Mouse (Mus musculus) heart, embryonic 16.5 days (tissue): ENCODE measurements around the gene Pou2af1. TPM values are rescaled to one million over a fixed set of nuclear protein-coding genes. Genes with fewer than 3 reads are reported as not detected.

Experiments used
- ATAC-seq: fragments of 200-750 bp; cut with Nextera tagmentation; replicated peaks from 2 replicates; pipeline ENCODE4 v1.8.0; 2017; ENCODE audit warnings: moderate number of reproducible peaks; ENCODE audit not compliant: insufficient read depth, low FRiP score; ENCODE audit errors: extremely low read depth
- H3K27ac ChIP-seq: fragments of 300-500 bp; sonication (generic); 2 replicates; pipeline ENCODE4 v1.5.1; 2014; ENCODE audit warnings: mild to moderate bottlenecking, low read length, control low read depth, moderate library complexity
- H3K27me3 ChIP-seq: fragments of 300-500 bp; sonication (generic); 2 replicates; pipeline ENCODE4 v1.6.1; 2014; ENCODE audit warnings: low read length, mixed read lengths; ENCODE audit not compliant: control insufficient read depth, insufficient read depth
- H3K36me3 ChIP-seq: fragments of 300-500 bp; sonication (generic); 2 replicates; pipeline ENCODE4 v1.6.1; 2014; ENCODE audit not compliant: control insufficient read depth, insufficient read depth
- H3K4me1 ChIP-seq: fragments of 300-500 bp; sonication (generic); 2 replicates; pipeline ENCODE4 v1.6.1; 2014; ENCODE audit warnings: low read length, mixed read lengths; ENCODE audit not compliant: control insufficient read depth, insufficient read depth
- H3K4me2 ChIP-seq: fragments of 300-500 bp; sonication (generic); 2 replicates; pipeline ENCODE4 v1.6.1; 2014; ENCODE audit warnings: low read depth, mild to moderate bottlenecking, control low read depth, low read length
- H3K4me3 ChIP-seq: fragments of 300-500 bp; sonication (generic); 2 replicates; pipeline ENCODE4 v1.5.1; 2014; ENCODE audit warnings: mild to moderate bottlenecking, control low read depth, low read length
- H3K9ac ChIP-seq: fragments of 300-500 bp; sonication (generic); 2 replicates; pipeline ENCODE4 v1.6.1; 2014; ENCODE audit warnings: low read length, control low read depth
- H3K9me3 ChIP-seq: fragments of 300-500 bp; sonication (generic); replicated peaks from 2 replicates; pipeline ENCODE4 v1.6.1; 2016; ENCODE audit warnings: low read length; ENCODE audit not compliant: control insufficient read depth
- WGBS: fragments of 180-500 bp; shearing (Covaris S2); extraction: QIAGEN DNeasy Blood & Tissue Kit; methylation state at CpG from one replicate; pipeline ENCODE4 v1.1.7; 2014; 5-methylcytosine and 5-hydroxymethylcytosine counted together
- polyA plus RNA-seq: library from polyadenylated mRNA; unstranded; fragments of >200 nt; fragmentation: Nextera tagmentation; extraction: Ambion mirVana; gene quantifications from 2 replicates; pipeline ENCODE4 v1.2.1, GENCODE M21; 2015

Gene Pou2af1
- polyA plus RNA-seq, 1 experiment from 2014 or later = 0.92 TPM

GRCm38 (mm10) chr9:51211191-51211590 is 2.3 kb upstream of the Pou2af1 start:
- Histone ChIP-seq H3K4me2 (no peak overlapping the region), H3K27ac (no peak overlapping the region), H3K9me3 (no peaks in the 10 kb centered on the region), H3K4me3 (no peak overlapping the region), H3K9ac (no peak overlapping the region), H3K36me3 (no peaks in the 10 kb centered on the region), H3K4me1 (no peaks in the 10 kb centered on the region), H3K27me3 (no peaks in the 10 kb centered on the region)
- 68% methylated on average over 6 of the region's 6 CpGs for WGBS
- ATAC-seq = no peak

GRCm38 (mm10) chr9:51213729-51214237 is 275 bp downstream of the Pou2af1 start:
- WGBS = 81% methylated on average over 6 of the region's 6 CpGs
- ATAC-seq = no peak
- H3K27ac ChIP-seq = no peak overlapping the region

GRCm38 (mm10) chr9:51215311-51215710 is 1.8 kb downstream of the Pou2af1 start:
- Histone ChIP-seq H3K27ac (no peak overlapping the region), H3K9me3 (no peaks in the 10 kb centered on the region), H3K4me2 (no peak overlapping the region), H3K4me3 (no peak overlapping the region), H3K4me1 (no peaks in the 10 kb centered on the region), H3K36me3 (no peaks in the 10 kb centered on the region), H3K9ac (no peak overlapping the region), H3K27me3 (no peaks in the 10 kb centered on the region)
- 48% methylated on average over 4 of the region's 4 CpGs for WGBS
- no peak for ATAC-seq

More at GRCm38 (mm10) chr9:51213729-51214237, 275 bp downstream of the Pou2af1 start:
- no peak overlapping the region for H3K4me3 ChIP-seq
- H3K9me3 ChIP-seq = no peaks in the 10 kb centered on the region
- H3K27me3 ChIP-seq = no peaks in the 10 kb centered on the region
- no peaks in the 10 kb centered on the region for H3K4me1 ChIP-seq
- no peaks in the 10 kb centered on the region for H3K36me3 ChIP-seq
- H3K9ac ChIP-seq = no peak overlapping the region
- H3K4me2 ChIP-seq = no peak overlapping the region

GRCm38 (mm10) chr9:51215949-51216348 is 2.4 kb downstream of the Pou2af1 start:
- no peak overlapping the region for H3K9ac ChIP-seq
- ATAC-seq = no peak
- H3K36me3 ChIP-seq = no peaks in the 10 kb centered on the region
- 76% methylated on average over 6 of the region's 6 CpGs for WGBS
- H3K27ac ChIP-seq = no peak overlapping the region
- no peak overlapping the region for H3K4me2 ChIP-seq
- no peaks in the 10 kb centered on the region for H3K27me3 ChIP-seq
- no peaks in the 10 kb centered on the region for H3K9me3 ChIP-seq
- H3K4me1 ChIP-seq = no peaks in the 10 kb centered on the region
- H3K4me3 ChIP-seq = no peak overlapping the region

GRCm38 (mm10) chr9:51225636-51226166 is 12.2 kb downstream of the Pou2af1 start:
- H3K27ac ChIP-seq = no peak overlapping the region
- H3K36me3 ChIP-seq = no peaks in the 10 kb centered on the region
- no peak overlapping the region for H3K4me2 ChIP-seq
- no peak for ATAC-seq
- 74% methylated on average over 5 of the region's 5 CpGs for WGBS
- no peaks in the 10 kb centered on the region for H3K4me1 ChIP-seq
- no peaks in the 10 kb centered on the region for H3K27me3 ChIP-seq
- no peaks in the 10 kb centered on the region for H3K9me3 ChIP-seq
- no peak overlapping the region for H3K4me3 ChIP-seq
- no peak overlapping the region for H3K9ac ChIP-seq

GRCm38 (mm10) chr9:51230701-51231389 is 17.3 kb downstream of the Pou2af1 start:
- ATAC-seq = no peak

GRCm38 (mm10) chr9:51232163-51232562 is 18.7 kb downstream of the Pou2af1 start:
- no peak overlapping the region for H3K27ac ChIP-seq
- 94% methylated on average over 8 of the region's 8 CpGs for WGBS

More at GRCm38 (mm10) chr9:51230701-51231389, 17.3 kb downstream of the Pou2af1 start:
- WGBS = 31% methylated on average over 4 of the region's 4 CpGs
- no peak overlapping the region for H3K4me2 ChIP-seq
- no peaks in the 10 kb centered on the region for H3K9me3 ChIP-seq
- no peaks in the 10 kb centered on the region for H3K4me1 ChIP-seq
- H3K27ac ChIP-seq = no peak overlapping the region
- no peak overlapping the region for H3K4me3 ChIP-seq
- H3K36me3 ChIP-seq = no peaks in the 10 kb centered on the region
- no peaks in the 10 kb centered on the region for H3K27me3 ChIP-seq
- H3K9ac ChIP-seq = no peak overlapping the region

GRCm38 (mm10) chr9:51238741-51239385 is 25.4 kb downstream of the Pou2af1 start:
- Histone ChIP-seq H3K9ac (no peak overlapping the region), H3K4me1 (no peaks in the 10 kb centered on the region), H3K9me3 (no peaks in the 10 kb centered on the region), H3K4me3 (no peak overlapping the region), H3K36me3 (no peaks in the 10 kb centered on the region), H3K4me2 (no peak overlapping the region), H3K27ac (no peak overlapping the region), H3K27me3 (no peaks in the 10 kb centered on the region)
- 38% methylated on average over 12 of the region's 12 CpGs for WGBS
- ATAC-seq = no peak

More at GRCm38 (mm10) chr9:51232163-51232562, 18.7 kb downstream of the Pou2af1 start:
- no peak overlapping the region for H3K4me3 ChIP-seq
- no peaks in the 10 kb centered on the region for H3K27me3 ChIP-seq
- no peaks in the 10 kb centered on the region for H3K36me3 ChIP-seq
- no peaks in the 10 kb centered on the region for H3K4me1 ChIP-seq
- H3K4me2 ChIP-seq = no peak overlapping the region
- no peaks in the 10 kb centered on the region for H3K9me3 ChIP-seq
- no peak for ATAC-seq
- H3K9ac ChIP-seq = no peak overlapping the region
